9 mouse cellular contexts compared by ENCODE assay signal in the genomic region with DNA sequence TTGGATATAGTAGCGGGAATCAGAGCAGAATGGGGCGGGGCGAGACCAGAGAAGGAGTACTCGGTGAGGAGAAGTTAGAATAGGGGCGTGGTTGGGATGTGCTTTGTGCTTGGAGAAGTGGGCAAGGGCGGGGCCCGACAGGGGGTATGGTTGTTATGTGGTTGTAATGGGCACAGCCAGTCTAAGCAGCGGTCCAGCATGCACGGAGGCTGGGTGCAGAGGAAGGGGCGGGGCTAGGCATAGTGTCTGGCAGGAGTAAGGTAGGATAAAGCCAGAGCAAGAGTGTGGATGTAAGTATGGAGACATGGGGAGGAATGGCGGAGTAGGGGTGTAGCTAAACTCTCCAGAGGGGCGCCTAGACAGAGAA. TPM values are rescaled to one million over a fixed set of nuclear protein-coding genes. Genes with fewer than 3 reads are reported as not detected.
DNase-seq lines count a peak whose midpoint lies in the region; ATAC-seq lines count a peak whose summit lies in the region.
"Had no signal": no experiment of that assay in that cellular context is flagged by ENCODE, and none has a peak within 500 bp of the region (broad histone marks: within the 10 kb centered on the region; RNA-seq: fewer than 3 reads in every experiment).

No protein-coding gene starts in this region.

- ATAC-seq in heart, embryonic 11.5 days (replicated peaks; ENCODE audit: insufficient number of reproducible peaks, low FRiP score, low TSS enrichment) = peak; percentile 33; the same call in 1 of the 2 replicates
- peak; percentile 50; the same call in 1 of the 2 replicates for ATAC-seq in liver, embryonic 13.5 days (ENCODE audit: low read depth)

- WGBS in heart, embryonic 11.5 days (ENCODE audit: insufficient replicate concordance) = 3% methylated on average over 12 of the region's 12 CpGs
- 5% methylated on average over 12 of the region's 12 CpGs for WGBS in liver, embryonic 13.5 days (ENCODE audit: insufficient replicate concordance)

- H3K27me3 ChIP-seq in heart, embryonic 11.5 days (ENCODE audit: control insufficient read depth, insufficient read depth, low read length) = peaks cover 24% of the 10 kb centered on the region
- H3K27me3 ChIP-seq in liver, embryonic 13.5 days = peaks cover 46% of the 10 kb centered on the region

- no peak overlapping the region for H3K9ac ChIP-seq in heart, embryonic 11.5 days (ENCODE audit: low read depth, low read length)
- no peak overlapping the region for H3K9ac ChIP-seq in liver, embryonic 13.5 days

- H3K27ac ChIP-seq in heart, embryonic 11.5 days (ENCODE audit: low read depth, low read length) = no peak overlapping the region
- no peak overlapping the region for H3K27ac ChIP-seq in liver, embryonic 13.5 days

- no peaks in the 10 kb centered on the region for H3K36me3 ChIP-seq in heart, embryonic 11.5 days (ENCODE audit: control insufficient read depth, insufficient read depth, low read length)
- no peaks in the 10 kb centered on the region for H3K36me3 ChIP-seq in liver, embryonic 13.5 days

- no peaks in the 10 kb centered on the region for H3K9me3 ChIP-seq in heart, embryonic 11.5 days (replicated peaks; ENCODE audit: control insufficient read depth, low read length)
- no peaks in the 10 kb centered on the region for H3K9me3 ChIP-seq in liver, embryonic 13.5 days (replicated peaks)

- peak overlapping the region; percentile 85 for H3K4me2 ChIP-seq in heart, embryonic 11.5 days
- peak overlapping the region; percentile 57 for H3K4me2 ChIP-seq in liver, embryonic 13.5 days

- no peak for DNase-seq in heart, adult 18-20 months
- peak; percentile 16 for DNase-seq in thymus, postnatal 4 days
- DNase-seq in thymus, adult 18-20 months = no peak
- DNase-seq in liver, embryonic 13.5 days = no peak
- DNase-seq in Muller cell, postnatal 12 days (ENCODE audit: inconsistent ontology term) = no peak
- no peak for DNase-seq in c-Kit-positive CD71-positive TER-119-positive erythroid progenitor cells, embryonic 14.5 days (ENCODE audit: low spot score)
- no peak for DNase-seq in gastrocnemius, postnatal 10 days

- no peaks in the 10 kb centered on the region; the same call in 1 of the 2 replicates for H3K4me1 ChIP-seq in heart, embryonic 11.5 days (ENCODE audit: control insufficient read depth, insufficient read depth, low read length)
- H3K4me1 ChIP-seq in liver, embryonic 13.5 days (replicated peaks) = peaks cover 13% of the 10 kb centered on the region

- H3K4me3 ChIP-seq in heart, embryonic 11.5 days (ENCODE audit: low read depth, low read length) = peak overlapping the region; percentile 49
- H3K4me3 ChIP-seq in liver, embryonic 13.5 days (replicated peaks) = peak overlapping the region; percentile 20

RNA-seq across cellular contexts. Expression of gene Srrm3, which starts 28.8 kb away (rescaled TPM):
- polyA plus RNA-seq in heart, embryonic 11.5 days (2014; fragmentation: Nextera tagmentation; extraction: Ambion mirVana) = 0.21 TPM in 1 of 2 replicates, not detected in the other
- not detected for total RNA-seq in heart, adult 18-20 months (2021)
- polyA plus RNA-seq in liver, embryonic 13.5 days (2015; fragmentation: Nextera tagmentation; extraction: Ambion mirVana) = 0.07 TPM in 1 of 2 replicates, not detected in the other
- under 1 TPM; 0.09 to 0.11 TPM for total RNA-seq in gastrocnemius, postnatal 10 days (2021)
- polyA plus RNA-seq: C2C12 had no signal

RNA-seq across cellular contexts. Expression of gene Hspb1, which starts 52.2 kb away (rescaled TPM):
- 815 and 827 TPM in 2 replicates for polyA plus RNA-seq in heart, embryonic 11.5 days (2014; fragmentation: Nextera tagmentation; extraction: Ambion mirVana)
- 100 to 1,000 TPM; 501 to 698 TPM for total RNA-seq in heart, adult 18-20 months (2021)
- 6.4 and 7.3 TPM in 2 replicates for polyA plus RNA-seq in liver, embryonic 13.5 days (2015; fragmentation: Nextera tagmentation; extraction: Ambion mirVana)
- total RNA-seq in gastrocnemius, postnatal 10 days (2021) = 100 to 1,000 TPM; 357 to 451 TPM

RNA-seq across cellular contexts. Expression of gene Mdh2, which starts 57.2 kb away (rescaled TPM):
- 955 and 984 TPM in 2 replicates for polyA plus RNA-seq in heart, embryonic 11.5 days (2014; fragmentation: Nextera tagmentation; extraction: Ambion mirVana)
- total RNA-seq in heart, adult 18-20 months (2021) = 1,000 to 10,000 TPM; 1,865 to 1,976 TPM
- polyA plus RNA-seq in liver, embryonic 13.5 days (2015; fragmentation: Nextera tagmentation; extraction: Ambion mirVana) = 416 and 419 TPM in 2 replicates
- 100 to 1,000 TPM; 812 to 961 TPM for total RNA-seq in gastrocnemius, postnatal 10 days (2021)

RNA-seq across cellular contexts. Expression of gene Styxl1, which starts 57.3 kb away (rescaled TPM):
- polyA plus RNA-seq in heart, embryonic 11.5 days (2014; fragmentation: Nextera tagmentation; extraction: Ambion mirVana) = 0.28 and 0.42 TPM in 2 replicates
- total RNA-seq in heart, adult 18-20 months (2021) = not detected
- polyA plus RNA-seq in liver, embryonic 13.5 days (2015; fragmentation: Nextera tagmentation; extraction: Ambion mirVana) = not detected in 2 replicates
- total RNA-seq in gastrocnemius, postnatal 10 days (2021) = not detected
- polyA plus RNA-seq: C2C12 had no signal
